Mouse (Mus musculus) limb, embryonic 12.5 days (tissue): ENCODE results near the gene Trmt61a. TPM values are rescaled to one million over a fixed set of nuclear protein-coding genes. Genes with fewer than 3 reads are reported as not detected.
"Not testable (repeated sequence)": the region's sequence is repeated elsewhere in the genome, so short reads cannot be mapped to it uniquely, and the experiment has no call there.

ENCODE experiments used
- ATAC-seq: fragments of 200-750 bp; cut with Nextera tagmentation; 2 replicates; pipeline ENCODE4 v1.8.0; 2017; ENCODE audit warnings: low read depth, moderate TSS enrichment; ENCODE audit not compliant: insufficient number of reproducible peaks, insufficient read depth, low FRiP score, low TSS enrichment
- H3K27ac ChIP-seq: fragments of 300-500 bp; sonication (generic); 2 replicates; pipeline ENCODE4 v1.5.1; 2016; ENCODE audit warnings: mild to moderate bottlenecking, moderate library complexity
- H3K27me3 ChIP-seq: fragments of 300-500 bp; sonication (generic); 2 replicates; pipeline ENCODE4 v1.6.1; 2016; ENCODE audit warnings: mild to moderate bottlenecking, moderate library complexity
- H3K36me3 ChIP-seq: fragments of 300-500 bp; sonication (generic); 2 replicates; pipeline ENCODE4 v1.6.1; 2016; ENCODE audit warnings: mild to moderate bottlenecking, moderate library complexity
- H3K4me1 ChIP-seq: fragments of 300-500 bp; sonication (generic); replicated peaks from 2 replicates; pipeline ENCODE4 v1.6.1; 2016
- H3K4me2 ChIP-seq: fragments of 300-500 bp; sonication (generic); 2 replicates; pipeline ENCODE4 v1.6.1; 2016; ENCODE audit warnings: mild to moderate bottlenecking, moderate library complexity
- H3K4me3 ChIP-seq: fragments of 300-500 bp; sonication (generic); replicated peaks from 2 replicates; pipeline ENCODE4 v1.5.1; 2016; ENCODE audit warnings: mild to moderate bottlenecking
- H3K9ac ChIP-seq: fragments of 300-500 bp; sonication (generic); replicated peaks from 2 replicates; pipeline ENCODE4 v1.6.1; 2016; ENCODE audit warnings: mild to moderate bottlenecking, moderate library complexity
- H3K9me3 ChIP-seq: fragments of 300-500 bp; sonication (generic); 2 replicates; pipeline ENCODE4 v1.6.1; 2016; ENCODE audit warnings: mild to moderate bottlenecking, moderate library complexity
- WGBS: fragments of 180-500 bp; shearing (Covaris S2); methylation state at CpG from one replicate; pipeline ENCODE4 v1.1.7; 2016; 5-methylcytosine and 5-hydroxymethylcytosine counted together
- polyA plus RNA-seq: library from polyadenylated mRNA; unstranded; fragments of >200 nt; fragmentation: Nextera tagmentation; extraction: Ambion mirVana; gene quantifications from 2 replicates; pipeline ENCODE4 v1.2.1, GENCODE M21; 2016

The Trmt61a gene
- 10.4 and 11.4 TPM in 2 replicates for polyA plus RNA-seq

DNA sequence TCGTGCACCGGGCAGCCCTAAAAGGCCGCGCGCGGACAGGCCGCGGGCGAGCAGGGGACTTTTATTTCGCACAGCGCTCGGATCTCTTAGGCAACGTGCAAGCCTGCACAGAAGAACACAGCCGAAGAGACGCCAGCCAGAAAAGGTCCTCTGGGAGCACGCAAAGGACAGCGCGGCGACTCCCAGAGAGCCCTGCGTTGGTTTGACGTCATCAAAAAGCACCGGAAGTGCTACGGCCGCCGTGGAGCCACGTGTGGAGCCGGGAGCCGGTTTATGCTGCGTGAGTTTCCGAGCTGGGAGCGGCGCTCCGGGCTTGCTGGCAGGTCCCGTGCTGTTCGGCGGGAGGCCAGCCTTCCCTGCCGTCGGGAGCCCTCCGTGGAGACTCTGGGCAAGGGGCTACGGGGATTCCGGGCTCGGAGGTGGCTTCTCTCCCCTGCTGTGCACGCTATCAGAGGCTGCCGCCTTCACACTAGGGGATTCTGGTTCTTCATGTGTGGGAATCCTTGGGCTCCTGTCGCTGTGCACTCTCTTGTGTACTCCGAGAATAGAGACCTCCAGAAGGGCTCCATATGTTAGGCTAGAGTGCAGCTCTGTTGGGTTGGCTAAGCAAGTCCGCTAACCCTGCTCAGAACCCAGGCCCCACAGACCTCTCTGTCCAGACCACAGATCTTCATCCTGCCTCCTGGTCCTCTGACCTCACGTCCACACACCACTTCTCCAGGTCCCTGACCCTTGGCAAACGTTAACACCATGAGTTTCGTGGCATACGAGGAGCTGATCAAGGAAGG lies at the start of gene Trmt61a:
Trmt61a (plus strand) TSS at position 224 of the 788 bp plus-strand sequence.
- ATAC-seq = peak; percentile 64
- no peaks in the 10 kb centered on the region for H3K9me3 ChIP-seq
- peak within 1 kb of the TSS; percentile 93 for H3K27ac ChIP-seq
- H3K36me3 ChIP-seq = peaks cover 22% of the 10 kb centered on the region; the same call in 1 of the 2 replicates
- peak within 1 kb of the TSS; percentile 92 for H3K4me3 ChIP-seq
- H3K9ac ChIP-seq = peak within 1 kb of the TSS; percentile 61
- under 1% methylated on average over 51 of the region's 51 CpGs for WGBS
- H3K4me1 ChIP-seq = peaks cover 18% of the 10 kb centered on the region
- peak within 1 kb of the TSS; percentile 97 for H3K4me2 ChIP-seq
- peaks cover 29% of the 10 kb centered on the region for H3K27me3 ChIP-seq

DNA sequence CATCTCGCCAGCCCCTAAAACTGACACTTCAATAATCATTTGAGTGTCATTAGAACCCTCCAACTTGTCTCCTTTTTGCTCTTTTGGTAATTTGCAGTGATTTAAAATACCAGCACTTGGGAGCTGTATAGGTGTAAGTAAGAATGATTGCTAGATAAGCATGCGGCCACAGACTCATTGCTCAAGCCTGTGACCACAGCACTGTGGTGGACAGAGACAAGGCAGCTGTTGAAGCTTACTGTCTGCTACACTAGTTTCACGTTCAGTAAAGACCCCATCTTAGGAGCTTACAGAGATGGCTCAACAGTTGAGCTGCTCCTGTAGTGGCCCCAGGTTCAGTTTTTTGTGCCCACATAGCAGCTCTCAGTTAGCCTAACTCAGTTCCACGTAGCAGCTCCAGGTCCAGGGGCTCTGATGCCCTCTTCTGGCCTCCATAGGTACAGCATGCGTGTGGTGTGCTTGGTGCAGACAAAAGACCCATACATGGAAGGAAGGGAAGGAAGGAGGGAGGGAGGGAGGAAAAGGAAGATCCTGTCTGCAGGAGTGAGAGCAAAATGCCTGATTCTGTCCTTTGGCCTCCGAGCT lies 29.8 kb upstream of the Trmt61a start:
- ATAC-seq = no peak
- H3K4me3 ChIP-seq = no peak overlapping the region
- H3K27me3 ChIP-seq = no peaks in the 10 kb centered on the region
- no peaks in the 10 kb centered on the region for H3K9me3 ChIP-seq
- no peak overlapping the region for H3K27ac ChIP-seq
- 67% methylated on average over 6 of the region's 6 CpGs for WGBS
- H3K4me2 ChIP-seq = no peak overlapping the region
- H3K4me1 ChIP-seq = no peaks in the 10 kb centered on the region
- H3K36me3 ChIP-seq = peaks cover 91% of the 10 kb centered on the region
- H3K9ac ChIP-seq = no peak overlapping the region

DNA sequence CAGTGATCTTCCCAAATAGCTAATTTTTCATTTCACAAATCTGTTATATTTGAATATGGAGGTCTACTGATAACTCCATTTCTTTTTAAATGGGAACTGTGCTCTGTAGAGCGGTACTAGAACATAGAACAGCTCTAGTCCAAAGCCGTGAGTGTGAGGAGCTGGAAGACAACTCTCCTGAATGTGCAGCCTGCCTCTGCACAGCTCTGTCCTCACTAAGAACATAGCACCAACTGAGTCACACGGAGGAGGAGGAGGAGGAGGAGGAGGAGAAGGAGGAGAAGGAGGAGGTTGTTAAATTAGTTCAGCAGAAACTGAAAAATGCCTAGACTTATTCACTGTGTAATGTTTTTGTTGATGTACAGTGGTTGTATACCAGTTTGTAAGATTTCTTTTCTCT lies 25.0 kb upstream of the Trmt61a start:
- no peak overlapping the region for H3K4me2 ChIP-seq
- H3K4me3 ChIP-seq = no peak overlapping the region
- peaks cover 86% of the 10 kb centered on the region for H3K36me3 ChIP-seq
- 83% methylated on average over 3 of the region's 3 CpGs for WGBS
- no peak for ATAC-seq
- H3K9me3 ChIP-seq = no peaks in the 10 kb centered on the region
- H3K27me3 ChIP-seq = no peaks in the 10 kb centered on the region
- H3K9ac ChIP-seq = no peak overlapping the region
- no peak overlapping the region for H3K27ac ChIP-seq
- no peaks in the 10 kb centered on the region for H3K4me1 ChIP-seq

DNA sequence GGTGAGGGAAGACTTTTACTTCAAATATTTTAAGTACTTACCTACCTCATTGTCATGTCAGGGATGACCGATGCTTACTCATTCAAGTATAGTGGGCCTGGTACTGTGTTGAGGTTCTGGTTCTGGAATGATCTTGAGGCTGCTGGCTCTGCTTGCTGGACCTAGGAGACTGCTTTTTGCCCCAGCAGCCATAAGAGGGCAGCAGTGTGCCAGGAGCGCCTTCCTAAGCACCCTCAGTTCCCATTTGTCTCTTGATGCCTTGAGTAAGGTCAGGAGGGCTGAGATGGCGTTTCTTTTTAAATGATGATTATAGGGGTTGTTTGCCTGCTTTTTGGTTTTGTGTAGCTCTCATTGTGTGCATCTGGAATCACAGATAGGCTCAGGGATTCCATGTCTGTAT lies 24.5 kb upstream of the Trmt61a start:
- no peak overlapping the region for H3K4me2 ChIP-seq
- no peak overlapping the region for H3K27ac ChIP-seq
- no peak overlapping the region for H3K4me3 ChIP-seq
- H3K36me3 ChIP-seq = peaks cover 86% of the 10 kb centered on the region
- no peaks in the 10 kb centered on the region for H3K27me3 ChIP-seq
- no peaks in the 10 kb centered on the region for H3K9me3 ChIP-seq
- ATAC-seq = no peak
- no peak overlapping the region for H3K9ac ChIP-seq
- no peaks in the 10 kb centered on the region for H3K4me1 ChIP-seq
- WGBS = 39% methylated on average over 3 of the region's 3 CpGs

DNA sequence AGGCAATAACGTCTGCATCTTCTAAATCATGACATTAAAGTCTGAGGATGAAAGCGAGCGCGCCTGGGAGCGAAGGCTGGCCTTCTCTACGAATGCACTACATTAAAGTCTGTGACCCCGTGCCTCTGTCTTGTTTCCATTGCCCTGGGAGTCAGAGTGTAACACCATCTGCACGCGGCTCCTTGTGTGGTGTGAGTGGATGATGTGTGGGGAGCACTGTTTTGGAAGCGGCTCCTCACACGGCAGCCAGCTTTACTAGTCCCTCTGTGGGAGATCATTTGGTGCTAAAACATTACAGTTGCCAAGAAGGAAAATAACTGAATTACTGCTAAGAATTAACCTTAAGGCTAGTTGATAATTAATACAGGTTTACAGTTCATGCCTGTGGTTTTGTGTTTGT lies 22.2 kb upstream of the Trmt61a start:
- no peak for ATAC-seq
- 93% methylated on average over 11 of the region's 11 CpGs for WGBS
- Histone ChIP-seq H3K4me3 (no peak overlapping the region), H3K36me3 (peaks cover 83% of the 10 kb centered on the region), H3K9ac (no peak overlapping the region), H3K27me3 (no peaks in the 10 kb centered on the region), H3K27ac (no peak overlapping the region), H3K4me2 (no peak overlapping the region), H3K9me3 (no peaks in the 10 kb centered on the region), H3K4me1 (no peaks in the 10 kb centered on the region)

DNA sequence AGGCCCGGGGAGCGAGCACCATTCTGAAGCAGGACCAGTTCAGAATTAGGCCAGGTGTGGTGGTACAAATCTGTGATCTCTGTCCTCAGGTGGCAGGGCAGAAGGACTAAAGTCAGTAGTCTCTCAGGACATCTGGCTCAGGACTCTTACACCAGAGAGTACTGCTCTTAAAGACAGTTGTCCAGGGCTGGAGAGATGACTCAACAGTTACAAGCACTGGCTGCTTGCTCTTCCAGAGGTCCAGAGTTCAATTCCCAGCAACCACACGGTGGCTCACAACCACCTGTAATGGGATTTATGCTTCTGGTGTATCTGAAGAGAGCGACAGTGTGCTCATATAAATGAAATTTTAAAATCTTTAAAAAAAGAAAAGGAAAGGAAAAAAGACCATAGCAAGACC lies 18.6 kb upstream of the Trmt61a start:
- H3K4me1 ChIP-seq = peaks cover 13% of the 10 kb centered on the region
- H3K4me3 ChIP-seq = no peak overlapping the region
- WGBS = 95% methylated on average over 4 of the region's 4 CpGs
- no peak overlapping the region for H3K27ac ChIP-seq
- no peak overlapping the region for H3K4me2 ChIP-seq
- H3K9ac ChIP-seq = no peak overlapping the region
- H3K27me3 ChIP-seq = no peaks in the 10 kb centered on the region
- ATAC-seq = no peak
- peaks cover 69% of the 10 kb centered on the region for H3K36me3 ChIP-seq
- no peaks in the 10 kb centered on the region for H3K9me3 ChIP-seq

DNA sequence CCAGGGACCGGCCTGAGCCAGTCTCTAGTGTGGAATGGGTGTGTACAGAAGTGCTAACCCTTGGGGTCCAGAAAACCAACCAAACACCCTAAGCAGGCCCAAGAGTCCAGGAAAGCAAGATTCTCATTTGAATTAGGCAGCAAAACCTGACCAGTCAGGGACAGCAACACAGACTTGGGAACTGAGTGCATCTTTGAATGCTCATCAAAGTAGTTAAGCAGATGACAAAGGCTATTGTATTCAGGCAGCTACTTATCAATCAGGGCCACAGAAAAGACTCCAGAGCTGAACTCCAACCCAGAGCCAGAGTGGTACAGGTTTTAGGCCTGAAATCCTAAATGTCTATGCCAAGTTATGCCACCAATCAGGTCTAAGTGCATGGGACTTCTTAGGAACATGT lies 17.3 kb upstream of the Trmt61a start:
- peaks cover 56% of the 10 kb centered on the region for H3K36me3 ChIP-seq
- no peaks in the 10 kb centered on the region for H3K9me3 ChIP-seq
- 100% methylated on average over 1 of the region's 1 CpGs for WGBS
- no peak overlapping the region for H3K4me3 ChIP-seq
- H3K9ac ChIP-seq = no peak overlapping the region
- H3K27me3 ChIP-seq = no peaks in the 10 kb centered on the region
- H3K4me1 ChIP-seq = peaks cover 16% of the 10 kb centered on the region
- ATAC-seq = no peak
- no peak overlapping the region for H3K27ac ChIP-seq
- H3K4me2 ChIP-seq = no peak overlapping the region

DNA sequence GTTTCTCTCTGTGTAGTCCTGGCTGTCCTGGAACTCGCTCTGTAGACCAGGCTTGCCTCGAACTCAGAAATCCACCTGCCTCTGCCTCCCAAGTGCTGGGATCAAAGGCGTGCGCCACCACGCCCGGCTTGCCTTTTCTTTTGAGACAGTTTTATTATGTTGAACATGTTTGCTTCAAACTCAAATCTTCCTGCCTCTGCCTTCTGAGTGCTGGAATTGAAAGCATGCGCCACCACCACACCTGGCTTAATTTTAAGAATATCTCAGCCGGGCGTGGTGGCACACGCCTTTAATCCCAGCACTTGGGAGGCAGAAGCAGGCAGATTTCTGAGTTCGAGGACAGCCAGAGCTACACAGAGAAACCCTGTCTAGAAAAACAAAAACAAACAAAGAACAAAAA lies 16.4 kb upstream of the Trmt61a start:
- 95% methylated on average over 11 of the region's 11 CpGs for WGBS
- not testable (repeated sequence) for H3K9ac ChIP-seq, H3K27me3 ChIP-seq, H3K9me3 ChIP-seq, ATAC-seq, H3K4me2 ChIP-seq, H3K4me3 ChIP-seq, H3K27ac ChIP-seq
- H3K4me1 ChIP-seq = peaks cover 16% of the 10 kb centered on the region
- peaks cover 48% of the 10 kb centered on the region for H3K36me3 ChIP-seq

DNA sequence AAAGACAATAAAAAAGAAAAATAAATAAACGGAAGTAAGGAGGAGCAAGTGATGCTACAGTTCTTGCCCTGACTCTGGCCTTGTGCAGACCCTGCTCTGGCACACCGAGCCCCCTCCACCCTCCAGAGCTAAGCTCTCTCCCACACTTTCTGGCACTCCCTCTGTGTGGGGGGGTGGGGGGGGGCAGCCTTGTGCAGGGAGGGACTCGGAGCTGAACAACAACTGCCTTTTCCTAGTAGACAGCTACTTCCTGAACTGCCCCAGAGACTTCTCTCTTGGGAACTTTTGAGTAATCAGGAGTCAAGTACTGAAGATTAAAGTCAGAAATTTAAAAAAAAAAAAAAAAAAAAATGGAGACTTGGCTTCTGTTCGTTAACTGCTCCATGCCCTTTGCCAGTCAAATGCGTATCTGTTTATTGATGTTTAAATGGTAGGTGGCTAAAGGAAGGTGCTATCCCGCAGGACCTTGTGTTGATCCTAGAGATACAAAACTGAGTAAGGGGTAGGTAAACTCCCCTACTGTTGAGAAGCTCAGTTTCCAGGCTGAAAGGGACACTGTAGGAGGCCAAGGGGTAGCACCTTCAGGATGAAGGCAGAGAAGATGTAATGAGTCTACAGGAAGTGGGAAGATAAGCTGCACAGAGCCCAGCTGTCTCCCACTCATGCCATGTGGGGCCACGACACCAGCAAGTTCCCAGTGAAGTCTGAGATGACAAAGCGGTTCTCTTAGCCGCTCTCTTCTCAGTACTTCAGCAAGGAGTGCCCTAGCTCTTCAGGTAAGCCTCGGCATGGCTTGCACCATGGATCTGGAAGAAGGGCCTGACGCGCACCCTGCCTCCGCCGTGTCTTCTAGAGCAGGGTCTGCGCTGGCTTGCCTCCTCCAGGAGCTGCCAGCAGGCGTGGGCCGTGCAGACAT lies 14.4 kb upstream of the Trmt61a start:
- Histone ChIP-seq H3K9ac (no peak overlapping the region; the same call in 1 of the 2 replicates), H3K36me3 (peaks cover 29% of the 10 kb centered on the region), H3K4me1 (peaks cover 17% of the 10 kb centered on the region), H3K9me3 (no peaks in the 10 kb centered on the region), H3K4me2 (no peak overlapping the region), H3K4me3 (no peak overlapping the region), H3K27me3 (no peaks in the 10 kb centered on the region), H3K27ac (peak overlapping the region; percentile 58)
- 67% methylated on average over 17 of the region's 17 CpGs for WGBS
- peak; percentile 6; the same call in 1 of the 2 replicates for ATAC-seq

DNA sequence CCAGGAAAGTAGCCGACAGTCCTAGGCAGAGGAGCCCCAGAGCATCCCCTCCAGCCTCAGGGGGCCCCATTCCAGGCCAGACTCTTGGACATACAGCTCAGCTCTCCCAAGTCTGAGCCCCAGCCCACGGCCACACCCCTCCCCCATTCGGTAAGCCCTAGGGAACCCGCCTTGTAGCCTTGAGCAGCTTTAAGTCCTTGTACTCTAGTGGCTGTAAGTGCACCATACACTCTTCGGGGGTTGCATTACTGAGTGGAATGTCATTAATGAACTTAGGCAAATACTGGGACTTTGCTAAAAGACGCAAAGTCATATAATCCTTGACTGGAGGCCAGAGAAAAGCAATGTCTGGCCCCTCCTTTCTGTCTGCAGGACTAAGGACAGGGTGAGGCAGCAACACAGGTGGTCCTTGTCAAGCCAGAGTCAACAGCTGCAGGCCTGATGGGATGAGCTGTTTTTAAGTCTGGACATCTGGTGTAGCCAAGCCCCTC lies 13.7 kb upstream of the Trmt61a start:
- H3K4me3 ChIP-seq = no peak overlapping the region
- peak; percentile 26 for ATAC-seq
- peaks cover 5% of the 10 kb centered on the region; the same call in 1 of the 2 replicates for H3K27me3 ChIP-seq
- no peak overlapping the region; the same call in 1 of the 2 replicates for H3K9ac ChIP-seq
- peaks cover 23% of the 10 kb centered on the region for H3K36me3 ChIP-seq
- H3K9me3 ChIP-seq = no peaks in the 10 kb centered on the region
- H3K27ac ChIP-seq = peak overlapping the region; percentile 58
- 36% methylated on average over 6 of the region's 6 CpGs for WGBS
- H3K4me1 ChIP-seq = peaks cover 24% of the 10 kb centered on the region
- no peak overlapping the region for H3K4me2 ChIP-seq
